Mouse (Mus musculus): ENCODE results near the gene Fam3b. TPM values are rescaled to one million over a fixed set of nuclear protein-coding genes. Genes with fewer than 3 reads are reported as not detected.

Fam3b gene
- polyA plus RNA-seq (2015; fragmentation: Nextera tagmentation; extraction: Ambion mirVana) = not detected in 2 replicates

DNA sequence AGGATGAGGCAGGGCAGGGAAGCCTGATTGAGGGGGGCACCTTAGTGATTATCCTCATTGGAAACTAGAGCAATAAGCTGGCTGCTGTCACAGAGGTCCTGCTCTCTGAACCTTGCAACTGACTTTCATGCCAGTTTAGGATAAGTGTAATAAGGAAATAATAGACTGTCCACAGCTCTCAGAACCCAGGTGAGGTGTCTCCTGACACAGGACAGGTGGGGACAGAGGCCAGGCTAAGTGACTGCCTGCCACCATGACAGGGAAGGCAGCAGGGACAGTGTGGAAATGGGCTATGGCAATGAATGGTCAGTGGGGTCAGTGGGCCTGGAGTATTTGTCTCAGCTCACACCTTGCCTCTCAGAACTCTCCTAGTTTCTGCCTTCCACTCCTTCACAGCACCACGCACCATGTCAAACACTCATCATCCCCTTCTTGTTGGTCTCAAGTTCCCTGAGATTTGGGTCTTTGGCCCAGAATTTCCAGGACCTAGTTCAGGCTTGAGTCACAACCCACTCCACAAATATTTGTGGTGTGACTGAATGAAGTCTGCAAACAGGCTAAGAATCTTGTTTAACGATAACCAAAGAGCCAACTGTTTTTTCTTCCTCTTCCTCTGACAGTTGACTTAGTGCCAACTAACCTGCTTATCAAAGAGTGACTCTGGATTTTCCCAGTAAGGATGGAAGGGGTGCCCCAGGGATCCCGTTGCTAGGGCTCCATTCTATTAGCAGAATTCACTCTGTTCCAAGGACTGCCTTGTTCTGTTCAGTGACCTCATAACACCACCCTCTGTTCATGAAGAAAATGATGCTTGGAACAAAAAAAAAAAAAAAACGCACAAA lies at the start of gene Fam3b:
TSS of gene Fam3b (minus strand) at position 718 of the 842 bp plus-strand sequence.
- H3K27me3 ChIP-seq = no peaks in the 10 kb centered on the region
- no peak for ATAC-seq (ENCODE audit: low FRiP score, low read depth)
- H3K36me3 ChIP-seq = no peaks in the 10 kb centered on the region
- H3K27ac ChIP-seq (replicated peaks) = no peak within 1 kb of the TSS
- H3K4me2 ChIP-seq = no peak within 1 kb of the TSS
- H3K9me3 ChIP-seq = no peaks in the 10 kb centered on the region
- no peaks in the 10 kb centered on the region for H3K4me1 ChIP-seq (replicated peaks)
- H3K9ac ChIP-seq = no peak within 1 kb of the TSS
- 71% methylated on average over 4 of the region's 4 CpGs for WGBS
- no peak within 1 kb of the TSS for H3K4me3 ChIP-seq

DNA sequence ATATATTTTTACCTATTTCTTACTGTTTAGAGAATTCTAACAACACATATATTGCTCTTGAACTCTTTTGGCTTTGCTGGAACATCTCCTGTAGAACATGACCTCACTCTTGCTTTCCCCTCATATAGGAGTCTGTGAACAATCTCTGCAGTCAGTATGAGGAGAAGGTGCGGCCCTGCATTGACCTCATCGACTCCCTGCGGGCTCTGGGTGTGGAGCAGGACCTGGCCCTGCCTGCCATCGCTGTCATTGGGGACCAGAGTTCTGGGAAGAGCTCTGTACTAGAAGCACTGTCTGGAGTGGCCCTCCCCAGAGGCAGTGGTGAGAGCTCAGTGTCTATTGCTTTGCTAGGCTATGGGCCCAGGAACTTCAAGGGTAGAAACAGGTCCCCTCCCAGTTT lies 29.7 kb upstream of the Fam3b start:
- H3K9ac ChIP-seq = no peak overlapping the region
- ATAC-seq (ENCODE audit: low FRiP score, low read depth) = no peak
- H3K4me2 ChIP-seq = no peak overlapping the region
- no peak overlapping the region for H3K4me3 ChIP-seq
- H3K27me3 ChIP-seq = no peaks in the 10 kb centered on the region
- no peak overlapping the region for H3K27ac ChIP-seq (replicated peaks)
- H3K4me1 ChIP-seq (replicated peaks) = no peaks in the 10 kb centered on the region
- H3K36me3 ChIP-seq = no peaks in the 10 kb centered on the region
- no peaks in the 10 kb centered on the region for H3K9me3 ChIP-seq
- 83% methylated on average over 4 of the region's 4 CpGs for WGBS

DNA sequence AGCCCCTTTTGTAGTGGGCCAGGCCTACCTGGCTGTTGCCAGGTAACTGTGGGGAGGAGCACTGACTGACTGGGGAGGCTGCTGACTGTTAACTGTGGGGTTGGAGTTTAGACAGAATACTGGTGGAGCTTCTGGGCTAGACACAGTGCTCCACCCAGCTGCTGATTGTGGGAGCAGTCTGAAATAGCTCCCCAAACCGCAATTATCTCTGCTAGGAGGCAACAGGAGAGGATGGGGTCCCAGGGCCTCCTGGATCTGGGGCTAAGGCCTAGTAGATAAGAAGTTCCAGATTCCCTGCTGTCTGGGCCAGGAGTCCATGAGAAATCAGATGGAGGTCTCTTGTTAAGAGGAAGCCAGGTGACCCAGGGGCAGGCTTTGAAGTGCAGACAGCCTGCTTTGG lies 22.2 kb upstream of the Fam3b start:
- 64% methylated on average over 1 of the region's 1 CpGs for WGBS
- ATAC-seq (ENCODE audit: low FRiP score, low read depth) = no peak
- H3K9me3 ChIP-seq = no peaks in the 10 kb centered on the region

DNA sequence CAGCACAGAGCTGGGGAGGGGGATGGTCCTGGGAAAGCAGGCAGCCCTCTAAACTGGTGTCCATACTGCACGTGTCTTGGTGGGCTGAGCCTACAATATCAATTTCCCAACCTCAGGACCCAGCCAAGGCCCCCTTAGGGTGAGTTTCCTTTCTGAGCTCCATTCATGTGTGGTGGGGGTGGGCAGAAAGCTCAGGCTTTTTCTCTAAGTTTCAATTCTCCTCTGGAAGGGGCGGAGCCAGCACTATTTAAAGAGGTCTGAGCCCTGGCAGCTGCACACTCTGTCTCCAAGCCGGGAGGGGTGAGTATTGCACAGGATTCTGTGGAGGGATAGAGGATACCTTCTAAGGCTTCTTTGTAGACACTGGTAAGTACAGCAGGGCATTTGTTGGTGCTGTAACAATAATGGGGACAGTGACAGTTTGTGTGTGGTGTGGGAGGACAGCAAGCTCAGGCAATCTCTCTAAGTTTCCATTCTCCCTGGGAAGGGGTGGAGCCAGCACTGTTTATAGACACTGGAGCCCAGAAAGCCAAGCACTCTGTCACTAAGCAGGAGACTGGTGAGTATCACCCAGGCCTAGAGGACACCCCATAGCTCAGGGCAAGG lies 21.3 kb upstream of the Fam3b start:
- Histone ChIP-seq H3K9me3 (no peaks in the 10 kb centered on the region), H3K4me1 (replicated peaks) (peaks cover 10% of the 10 kb centered on the region; the same call in 1 of the 2 replicates), H3K27me3 (no peaks in the 10 kb centered on the region), H3K36me3 (no peaks in the 10 kb centered on the region), H3K4me3 (no peak overlapping the region), H3K4me2 (peak overlapping the region; percentile 30; the same call in 1 of the 2 replicates), H3K27ac (replicated peaks) (peak overlapping the region; percentile 64), H3K9ac (no peak overlapping the region)
- 8% methylated on average over 3 of the region's 3 CpGs for WGBS
- peak; percentile 83 for ATAC-seq (ENCODE audit: low FRiP score, low read depth)

More for the DNA sequence above, 22.2 kb upstream of the Fam3b start:
- Histone ChIP-seq H3K27ac (replicated peaks) (no peak overlapping the region), H3K36me3 (no peaks in the 10 kb centered on the region), H3K4me2 (0 out of 2 replicates have a peak overlapping the region, but pooled peaks have one; percentile 9), H3K27me3 (no peaks in the 10 kb centered on the region), H3K9ac (no peak overlapping the region), H3K4me1 (replicated peaks) (peaks cover 10% of the 10 kb centered on the region; the same call in 1 of the 2 replicates), H3K4me3 (no peak overlapping the region)

DNA sequence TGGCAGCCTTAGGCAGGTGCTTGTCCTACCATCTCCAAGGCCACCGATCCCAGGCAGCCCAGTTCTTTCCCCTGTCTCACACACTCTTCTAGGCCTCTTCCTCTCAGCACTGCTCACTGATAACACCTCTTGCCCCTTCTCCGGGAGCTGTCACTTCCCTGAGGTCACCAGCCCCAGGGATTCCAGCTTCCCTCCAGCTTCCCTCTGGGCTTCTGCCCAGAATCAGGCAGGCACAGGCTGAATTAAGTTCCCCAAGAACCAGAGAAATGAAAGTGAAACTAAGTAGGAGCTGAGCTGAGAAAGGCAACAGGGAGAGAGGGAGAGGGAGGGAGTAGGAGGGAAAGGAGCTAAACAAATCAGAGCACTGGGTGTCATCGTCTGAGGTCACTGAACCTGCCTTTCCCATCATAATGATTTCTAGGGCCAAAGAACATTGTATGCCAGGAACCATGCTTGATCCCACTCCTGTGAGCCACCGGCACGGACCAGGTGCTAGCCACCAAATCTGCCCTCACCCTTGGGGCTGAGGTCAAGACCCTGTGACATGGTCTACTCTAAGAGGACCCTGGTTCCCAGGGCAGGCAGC lies 20.4 kb upstream of the Fam3b start:
- ATAC-seq (ENCODE audit: low FRiP score, low read depth) = peak; percentile 17; the same call in 1 of the 2 replicates
- Histone ChIP-seq H3K27ac (replicated peaks) (peak overlapping the region; percentile 64), H3K4me1 (replicated peaks) (peaks cover 10% of the 10 kb centered on the region; the same call in 1 of the 2 replicates), H3K27me3 (no peaks in the 10 kb centered on the region), H3K4me3 (no peak overlapping the region), H3K9ac (no peak overlapping the region), H3K9me3 (no peaks in the 10 kb centered on the region), H3K4me2 (peak overlapping the region; percentile 22), H3K36me3 (no peaks in the 10 kb centered on the region)
- 45% methylated on average over 5 of the region's 5 CpGs for WGBS

DNA sequence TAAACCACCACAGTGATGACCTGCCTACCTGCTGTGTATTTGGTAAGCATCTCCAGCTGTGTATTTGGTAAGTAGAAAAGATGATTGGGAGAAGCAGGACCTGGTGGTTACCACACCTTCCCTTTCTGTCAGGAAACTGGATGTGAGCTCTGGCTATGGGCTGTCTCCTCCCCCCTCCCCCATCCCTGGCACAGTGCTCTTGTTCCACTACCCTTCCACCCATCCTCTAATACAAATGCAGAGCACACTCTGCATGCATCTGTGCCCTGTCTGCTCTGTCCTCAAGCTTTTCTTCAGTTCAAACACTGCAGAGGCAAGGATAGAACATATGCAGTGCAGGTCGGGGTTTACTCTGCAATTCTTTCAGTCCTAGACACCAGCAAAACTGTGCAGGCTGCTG lies 19.8 kb upstream of the Fam3b start:
- no peak overlapping the region; the same call in 1 of the 2 replicates for H3K27ac ChIP-seq (replicated peaks)
- H3K4me1 ChIP-seq (replicated peaks) = peaks cover 10% of the 10 kb centered on the region; the same call in 1 of the 2 replicates
- no peak overlapping the region for H3K9ac ChIP-seq
- H3K4me2 ChIP-seq = peak overlapping the region; percentile 22
- 36% methylated on average over 1 of the region's 1 CpGs for WGBS
- no peaks in the 10 kb centered on the region for H3K27me3 ChIP-seq
- no peak overlapping the region for H3K4me3 ChIP-seq
- ATAC-seq (ENCODE audit: low FRiP score, low read depth) = peak; percentile 40; the same call in 1 of the 2 replicates
- H3K36me3 ChIP-seq = no peaks in the 10 kb centered on the region
- H3K9me3 ChIP-seq = no peaks in the 10 kb centered on the region

DNA sequence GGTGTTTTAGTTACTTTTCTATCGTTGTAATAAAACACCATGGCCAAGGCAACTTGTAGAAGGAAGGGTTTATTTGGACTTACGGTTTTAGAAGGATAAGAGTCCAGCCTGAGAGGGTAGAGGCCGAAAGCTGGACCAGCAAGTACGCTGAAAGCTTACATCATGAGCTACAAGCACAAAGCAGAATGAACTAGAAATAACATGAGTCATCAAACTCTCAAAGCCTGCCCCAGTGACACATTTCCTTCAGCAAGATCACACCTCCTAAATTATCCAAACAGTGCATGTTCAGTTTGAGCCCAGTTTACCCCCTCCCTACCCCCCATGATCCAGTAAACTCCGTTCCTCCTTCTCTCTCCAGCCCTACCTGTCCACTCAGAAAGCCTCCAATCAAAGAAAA lies 19.1 kb upstream of the Fam3b start:
- Histone ChIP-seq H3K4me2 (no peak overlapping the region), H3K4me3 (no peak overlapping the region), H3K36me3 (no peaks in the 10 kb centered on the region), H3K27me3 (no peaks in the 10 kb centered on the region), H3K27ac (replicated peaks) (no peak overlapping the region), H3K9me3 (no peaks in the 10 kb centered on the region), H3K9ac (no peak overlapping the region), H3K4me1 (replicated peaks) (peaks cover 10% of the 10 kb centered on the region; the same call in 1 of the 2 replicates)
- 94% methylated on average over 5 of the region's 5 CpGs for WGBS
- no peak for ATAC-seq (ENCODE audit: low FRiP score, low read depth)

DNA sequence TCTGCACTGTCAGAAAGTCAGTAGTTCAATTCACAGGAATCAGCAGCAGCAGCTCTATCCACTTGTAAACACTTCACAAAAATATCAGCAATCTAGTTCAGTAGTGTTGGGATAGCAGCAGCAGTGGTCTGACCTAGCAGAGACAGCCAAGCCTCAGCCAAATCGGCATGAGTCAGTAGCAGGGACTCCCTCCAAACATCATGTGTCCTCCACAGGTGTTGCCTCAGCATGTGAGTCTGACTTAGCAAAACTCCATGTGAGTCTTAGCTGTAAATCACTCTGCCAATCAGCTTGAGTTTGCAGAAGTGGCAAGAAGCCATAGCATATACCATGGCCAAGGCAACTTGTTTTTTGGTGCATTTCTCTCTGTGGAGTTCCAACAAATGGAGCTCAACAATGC lies 18.5 kb upstream of the Fam3b start:
- Histone ChIP-seq H3K9me3 (no peaks in the 10 kb centered on the region), H3K27ac (replicated peaks) (no peak overlapping the region), H3K27me3 (no peaks in the 10 kb centered on the region), H3K9ac (no peak overlapping the region), H3K36me3 (no peaks in the 10 kb centered on the region), H3K4me1 (replicated peaks) (peaks cover 10% of the 10 kb centered on the region; the same call in 1 of the 2 replicates), H3K4me3 (no peak overlapping the region), H3K4me2 (no peak overlapping the region)
- WGBS = 97% methylated on average over 1 of the region's 1 CpGs
- no peak for ATAC-seq (ENCODE audit: low FRiP score, low read depth)

DNA sequence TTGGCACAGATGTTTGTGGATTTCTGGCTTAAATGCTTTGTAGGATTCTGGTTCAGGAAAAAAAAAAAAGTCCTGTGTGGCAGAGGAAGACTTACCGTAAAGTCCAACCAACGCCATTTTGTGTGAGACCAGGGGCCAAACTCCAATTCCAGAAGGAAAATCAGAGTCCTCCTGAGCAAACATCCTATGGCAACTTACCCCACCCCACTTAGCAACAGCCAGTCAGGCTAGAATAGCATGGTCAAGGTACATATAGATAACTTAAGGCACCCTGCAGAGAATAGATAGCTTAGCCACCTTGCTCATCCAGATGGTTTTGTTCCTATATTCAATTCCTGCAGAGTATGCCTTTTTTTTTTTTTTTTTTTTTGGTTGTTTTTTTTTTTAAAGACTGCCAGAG lies 14.6 kb upstream of the Fam3b start:
- Histone ChIP-seq H3K27me3 (no peaks in the 10 kb centered on the region), H3K36me3 (no peaks in the 10 kb centered on the region)
- whole genome bisulfite sequencing = 87% methylated on average over 2 of the region's 2 CpGs

DNA sequence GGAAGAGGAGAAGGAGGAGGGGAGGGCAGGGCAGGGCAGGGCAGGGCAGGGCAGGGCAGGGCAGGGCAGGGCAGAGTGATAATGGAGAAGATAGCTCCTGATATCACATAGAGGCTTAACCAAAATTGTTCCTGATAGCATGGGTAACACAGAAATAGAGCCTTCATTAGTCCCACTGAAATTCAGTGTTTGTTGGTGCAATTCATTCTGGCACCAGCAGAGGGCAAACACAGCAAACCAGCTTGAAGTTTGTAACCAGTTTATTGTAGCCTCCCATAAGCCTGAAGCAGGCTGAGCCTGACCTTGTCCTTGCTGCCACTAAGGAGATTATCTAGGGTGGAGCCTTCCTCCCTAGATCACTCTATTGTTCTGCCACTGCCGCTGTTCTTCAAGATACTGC lies 8.4 kb upstream of the Fam3b start:
- Histone ChIP-seq H3K9ac (no peak overlapping the region), H3K4me2 (no peak overlapping the region), H3K9me3 (no peaks in the 10 kb centered on the region), H3K27me3 (no peaks in the 10 kb centered on the region), H3K36me3 (no peaks in the 10 kb centered on the region), H3K4me1 (replicated peaks) (no peaks in the 10 kb centered on the region), H3K27ac (replicated peaks) (no peak overlapping the region), H3K4me3 (no peak overlapping the region)
- WGBS = 15% methylated on average over 1 of the region's 1 CpGs
- peak; percentile 19; the same call in 1 of the 2 replicates for ATAC-seq (ENCODE audit: low FRiP score, low read depth)

More for the DNA sequence above, 14.6 kb upstream of the Fam3b start:
- no peak for ATAC-seq (ENCODE audit: low FRiP score, low read depth)
- Histone ChIP-seq H3K4me3 (no peak overlapping the region), H3K4me1 (replicated peaks) (no peaks in the 10 kb centered on the region), H3K9me3 (no peaks in the 10 kb centered on the region), H3K27ac (replicated peaks) (no peak overlapping the region), H3K4me2 (no peak overlapping the region), H3K9ac (no peak overlapping the region)

DNA sequence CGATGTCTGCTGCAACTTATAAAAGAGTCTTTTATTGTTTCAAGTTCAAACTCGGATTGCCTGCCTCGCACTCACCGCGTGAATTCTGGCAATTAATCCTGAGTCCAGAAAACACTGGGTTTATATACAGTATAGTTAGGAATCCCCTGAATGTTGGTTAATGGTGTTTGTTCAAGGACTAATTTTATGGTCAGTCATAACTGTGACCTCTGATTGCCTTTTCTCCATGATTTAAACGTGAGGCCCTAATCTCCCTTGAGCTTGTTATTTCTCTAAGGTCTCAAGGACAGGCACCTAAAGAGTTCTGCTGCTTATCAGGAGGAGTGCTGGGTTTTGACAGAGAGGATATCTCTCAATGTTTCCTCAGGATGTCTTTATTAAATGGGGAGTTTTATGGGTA lies 7.4 kb upstream of the Fam3b start:
- Histone ChIP-seq H3K27ac (replicated peaks) (no peak overlapping the region), H3K4me3 (no peak overlapping the region), H3K4me2 (no peak overlapping the region), H3K9me3 (no peaks in the 10 kb centered on the region), H3K36me3 (no peaks in the 10 kb centered on the region), H3K27me3 (no peaks in the 10 kb centered on the region), H3K9ac (no peak overlapping the region), H3K4me1 (replicated peaks) (no peaks in the 10 kb centered on the region)
- ATAC-seq (ENCODE audit: low FRiP score, low read depth) = no peak
- whole genome bisulfite sequencing = 84% methylated on average over 6 of the region's 6 CpGs

DNA sequence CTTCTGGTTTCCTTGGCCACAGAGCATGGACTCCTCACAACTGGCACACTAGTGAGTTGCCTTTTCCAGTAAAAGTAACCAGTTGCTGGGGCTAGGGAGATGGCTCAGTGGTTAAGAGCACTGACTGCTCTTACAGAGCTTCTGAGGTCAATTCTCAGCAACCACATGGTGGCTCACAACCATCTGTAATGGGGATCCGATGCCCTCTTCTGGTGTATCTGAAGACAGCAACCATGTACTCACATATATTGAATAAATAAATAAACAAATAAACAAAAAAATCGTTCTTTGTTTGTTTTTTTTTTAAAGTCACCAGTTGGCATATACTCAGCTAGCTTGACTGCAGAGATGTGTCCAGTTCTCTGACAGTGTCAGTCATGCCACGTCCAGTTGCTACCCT lies 1.7 kb upstream of the Fam3b start:
- Histone ChIP-seq H3K9ac (no peak overlapping the region), H3K27ac (replicated peaks) (no peak overlapping the region), H3K4me2 (no peak overlapping the region), H3K27me3 (no peaks in the 10 kb centered on the region), H3K36me3 (no peaks in the 10 kb centered on the region), H3K4me1 (replicated peaks) (no peaks in the 10 kb centered on the region), H3K9me3 (no peaks in the 10 kb centered on the region), H3K4me3 (no peak overlapping the region)
- 70% methylated on average over 3 of the region's 3 CpGs for WGBS
- ATAC-seq (ENCODE audit: low FRiP score, low read depth) = no peak
